ENCODE assay signal across 19 mouse cellular contexts in genomic region chr4:26259230-26260029, GRCm38 (mm10).
DNase-seq lines count a peak whose midpoint lies in the region; ATAC-seq lines count a peak whose summit lies in the region.
"Had no signal": no experiment of that assay in that cellular context is flagged by ENCODE, and none has a peak within 500 bp of the region (broad histone marks: within the 10 kb centered on the region; RNA-seq: fewer than 3 reads in every experiment).

No protein-coding gene starts in this region.

- ATAC-seq in hindbrain, embryonic 16.5 days: peak; percentile 24; the same call in 1 of the 2 replicates
- no peak for ATAC-seq in hindbrain, embryonic 11.5 days (ENCODE audit: low FRiP score)
- ATAC-seq: liver, postnatal 0 days; midbrain, embryonic 16.5 days had no signal

- H3K27me3 ChIP-seq in hindbrain, embryonic 16.5 days (replicated peaks; ENCODE audit: control insufficient read depth, insufficient read depth, low read length): no peaks in the 10 kb centered on the region
- H3K27me3 ChIP-seq in hindbrain, embryonic 11.5 days (ENCODE audit: control insufficient read depth, insufficient read depth, low read length): no peaks in the 10 kb centered on the region
- H3K27me3 ChIP-seq: heart, embryonic 12.5 days; limb, embryonic 12.5 days; neural tube, embryonic 12.5 days had no signal

- H3K4me1 ChIP-seq in hindbrain, embryonic 16.5 days (ENCODE audit: control insufficient read depth, insufficient read depth, low read depth, low read length): no peaks in the 10 kb centered on the region
- no peaks in the 10 kb centered on the region for H3K4me1 ChIP-seq in hindbrain, embryonic 11.5 days (replicated peaks; ENCODE audit: control insufficient read depth, insufficient read depth, low read length)
- H3K4me1 ChIP-seq: heart, embryonic 12.5 days; limb, embryonic 12.5 days; neural tube, embryonic 12.5 days had no signal

- no peak overlapping the region for H3K9ac ChIP-seq in hindbrain, embryonic 16.5 days (ENCODE audit: low read depth, low read length)
- no peak overlapping the region for H3K9ac ChIP-seq in hindbrain, embryonic 11.5 days (ENCODE audit: low read depth, low read length)
- H3K9ac ChIP-seq: heart, embryonic 12.5 days; limb, embryonic 12.5 days; liver, postnatal 0 days; neural tube, embryonic 12.5 days had no signal

- 75% methylated on average over 1 of the region's 1 CpGs for WGBS in hindbrain, embryonic 16.5 days
- 92% methylated on average over 1 of the region's 1 CpGs for WGBS in hindbrain, embryonic 11.5 days

- H3K36me3 ChIP-seq in hindbrain, embryonic 16.5 days (ENCODE audit: control insufficient read depth, insufficient read depth, low read length): no peaks in the 10 kb centered on the region
- no peaks in the 10 kb centered on the region for H3K36me3 ChIP-seq in hindbrain, embryonic 11.5 days (ENCODE audit: control insufficient read depth, insufficient read depth, low read length)
- H3K36me3 ChIP-seq: heart, embryonic 12.5 days; limb, embryonic 12.5 days; neural tube, embryonic 12.5 days had no signal

- H3K9me3 ChIP-seq in hindbrain, embryonic 16.5 days (ENCODE audit: control insufficient read depth, low read length): no peaks in the 10 kb centered on the region
- no peaks in the 10 kb centered on the region for H3K9me3 ChIP-seq in hindbrain, embryonic 11.5 days (ENCODE audit: control insufficient read depth, low read length)
- H3K9me3 ChIP-seq: heart, embryonic 12.5 days; limb, embryonic 12.5 days; neural tube, embryonic 12.5 days had no signal

- no peak overlapping the region for H3K27ac ChIP-seq in hindbrain, embryonic 16.5 days (ENCODE audit: low read depth, low read length)
- no peak overlapping the region for H3K27ac ChIP-seq in hindbrain, embryonic 11.5 days (ENCODE audit: low read depth, low read length)
- H3K27ac ChIP-seq: limb, embryonic 12.5 days; macrophage; neural tube, embryonic 12.5 days had no signal

- intact Hi-C loops in left cerebral cortex, postnatal 10 days (cut with DNase I): no loop called here

- H3K4me3 ChIP-seq in hindbrain, embryonic 16.5 days (ENCODE audit: low read length): no peak overlapping the region
- no peak overlapping the region for H3K4me3 ChIP-seq in hindbrain, embryonic 11.5 days (ENCODE audit: low read depth, low read length)
- H3K4me3 ChIP-seq: heart, embryonic 12.5 days; limb, embryonic 12.5 days; neural tube, embryonic 12.5 days had no signal

- DNase-seq in adrenal gland, adult 8-10 months: peak; percentile 3
- no peak for DNase-seq in adrenal gland, postnatal 4 days (ENCODE audit: low spot score in 2 of 2)
- no peak for DNase-seq in hindbrain, embryonic 11.5 days (ENCODE audit: low spot score)
- peak; percentile 9 for DNase-seq in 3134 (ENCODE audit: extremely low read depth, insufficient read length, low spot score)
- DNase-seq in fibroblast of lung, adult 2 months (ENCODE audit: low read depth): peak; percentile 51
- no peak for DNase-seq in right cerebral cortex, postnatal 4 days
- no peak for DNase-seq in left cerebral cortex, postnatal 10 days (ENCODE audit: extremely low spot score in 1 of 2, low spot score in 2 of 2)
- DNase-seq: cerebellum, adult 2 months; gastrocnemius, postnatal 36 days; heart, postnatal 4 days; layer of hippocampus, adult 9-11 months; liver, postnatal 0 days; thymus, postnatal 25 days had no signal

- H3K4me2 ChIP-seq in hindbrain, embryonic 16.5 days (ENCODE audit: low read length): no peak overlapping the region
- H3K4me2 ChIP-seq in hindbrain, embryonic 11.5 days (replicated peaks; ENCODE audit: low read depth, low read length): no peak overlapping the region
- H3K4me2 ChIP-seq: heart, embryonic 12.5 days; limb, embryonic 12.5 days; neural tube, embryonic 12.5 days had no signal

Comparison
In these comparisons a context has a peak if more than half of its experiments do, and no peak if none do; other contexts are left out.
1. DNase-seq: peak in adrenal gland, adult 8-10 months (single experiment), 3134 (single experiment) and fibroblast of lung, adult 2 months (single experiment); none in adrenal gland, postnatal 4 days (0 of 2), hindbrain, embryonic 11.5 days (single experiment), right cerebral cortex, postnatal 4 days (single experiment) and left cerebral cortex, postnatal 10 days (0 of 2).